Mouse (Mus musculus) neutrophil, adult 5-6 weeks (primary cell): ENCODE results near the gene Hsf5. TPM values are rescaled to one million over a fixed set of nuclear protein-coding genes. Genes with fewer than 3 reads are reported as not detected.

ENCODE experiments used
- ATAC-seq: fragments of 151-379, 151-347 bp; 2 replicates; pipeline ENCODE4 v1.8.0; 2017; ENCODE audit warnings: mild to moderate bottlenecking, moderate TSS enrichment; ENCODE audit not compliant: insufficient number of reproducible peaks, poor library complexity, low FRiP score, severe bottlenecking; ENCODE audit errors: extremely low read depth
- total RNA-seq: library from RNA; stranded (forward); fragments of 200-1000 nt; gene quantifications from 2 replicates; pipeline ENCODE4 v1.2.3, GENCODE M21; 2017

Gene Hsf5
- not detected in 2 replicates for total RNA-seq

DNA sequence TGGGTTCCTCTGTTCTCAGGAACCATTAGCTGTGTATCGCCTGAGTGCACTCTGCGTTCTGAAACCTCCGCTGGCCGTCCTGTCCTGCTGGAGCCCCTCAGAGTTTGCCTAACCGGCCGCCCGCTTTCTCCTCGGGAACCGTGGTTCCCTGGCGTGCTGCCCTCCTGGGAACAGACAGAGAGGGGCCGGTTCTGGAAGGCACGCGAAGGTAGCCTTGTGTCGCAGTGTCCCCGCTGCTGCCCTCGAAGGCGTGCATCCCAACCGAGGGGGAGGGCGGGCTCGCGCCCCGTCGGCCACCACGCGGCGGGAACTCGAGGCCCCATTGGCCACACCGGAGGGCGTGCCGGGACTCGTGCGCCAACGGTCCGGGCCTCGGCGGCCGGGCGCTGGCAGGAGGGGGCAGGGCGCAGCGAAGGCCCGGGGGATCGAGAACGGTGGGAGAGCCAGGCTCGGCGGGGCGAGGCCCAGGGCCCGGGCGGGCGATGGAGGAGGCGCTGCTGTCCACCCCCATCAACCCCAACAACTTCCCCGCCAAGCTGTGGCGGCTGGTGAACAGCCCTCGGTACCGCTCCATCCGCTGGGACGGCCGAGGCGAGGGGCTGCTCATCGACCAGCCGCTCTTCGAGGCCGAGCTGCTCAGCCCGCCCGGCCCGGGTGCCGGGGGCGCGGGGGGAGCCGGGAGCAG, at the start of gene Hsf5:
Hsf5 (plus strand) TSS at position 375 of the 685 bp plus-strand sequence.
- ATAC-seq: no peak

DNA sequence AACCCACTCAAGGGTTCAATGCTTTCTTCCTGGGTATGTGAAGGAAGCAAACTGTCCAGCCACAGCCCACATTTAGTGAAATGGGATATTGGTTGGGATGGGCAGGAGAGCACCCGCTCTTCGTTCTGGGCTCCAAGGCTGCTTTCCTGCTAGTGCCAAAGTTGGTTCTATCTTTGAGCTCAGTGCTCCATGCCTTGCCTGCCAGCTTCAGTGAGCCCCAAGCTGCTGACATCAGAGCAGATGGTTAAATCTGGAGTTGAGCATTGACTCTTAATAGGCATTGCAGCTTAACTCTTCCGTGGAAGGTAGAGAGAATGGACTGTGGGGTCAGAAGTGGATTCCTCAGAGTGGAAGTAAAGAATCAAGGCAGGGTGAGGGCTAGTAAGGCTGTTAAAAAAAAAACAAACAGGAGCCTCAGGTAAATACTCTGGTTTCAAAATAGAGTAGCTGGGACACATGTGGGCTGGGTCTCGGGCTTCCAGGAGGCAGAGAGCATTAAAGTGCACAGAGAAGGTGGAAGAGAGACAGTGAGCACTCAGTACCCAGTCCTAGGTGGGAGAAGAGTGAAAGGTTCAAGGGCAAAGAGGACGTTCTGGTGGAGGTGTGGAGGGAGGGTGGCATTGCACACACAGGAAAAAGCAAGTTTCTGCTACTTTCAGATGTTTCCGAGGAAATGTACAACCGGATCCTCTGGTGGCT, 48.6 kb upstream of the Hsf5 start, which contains the start of gene Sept4:
Sept4 (plus strand) TSS at position 649 of the 699 bp plus-strand sequence.
- no peak for ATAC-seq

DNA sequence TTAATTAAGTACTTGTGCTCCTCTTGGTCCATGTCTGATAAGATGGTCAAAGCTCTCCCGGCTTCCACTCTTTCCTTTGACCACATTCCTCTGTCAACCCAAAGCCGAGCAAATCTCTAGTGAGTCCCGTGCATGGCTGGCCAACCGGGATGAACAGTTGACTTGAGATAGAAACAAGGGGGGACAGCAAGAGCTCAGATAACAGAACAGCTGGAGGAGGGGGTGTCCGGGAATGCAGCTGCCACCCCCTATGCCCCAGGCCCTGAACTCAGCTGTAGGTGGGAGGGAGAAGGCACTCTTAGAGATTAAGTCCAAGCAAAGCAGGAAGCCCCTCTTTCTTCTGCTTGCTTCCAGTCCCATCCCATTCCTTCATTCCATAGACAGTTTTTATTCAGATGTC, 46.2 kb upstream of the Hsf5 start:
- no peak for ATAC-seq

DNA sequence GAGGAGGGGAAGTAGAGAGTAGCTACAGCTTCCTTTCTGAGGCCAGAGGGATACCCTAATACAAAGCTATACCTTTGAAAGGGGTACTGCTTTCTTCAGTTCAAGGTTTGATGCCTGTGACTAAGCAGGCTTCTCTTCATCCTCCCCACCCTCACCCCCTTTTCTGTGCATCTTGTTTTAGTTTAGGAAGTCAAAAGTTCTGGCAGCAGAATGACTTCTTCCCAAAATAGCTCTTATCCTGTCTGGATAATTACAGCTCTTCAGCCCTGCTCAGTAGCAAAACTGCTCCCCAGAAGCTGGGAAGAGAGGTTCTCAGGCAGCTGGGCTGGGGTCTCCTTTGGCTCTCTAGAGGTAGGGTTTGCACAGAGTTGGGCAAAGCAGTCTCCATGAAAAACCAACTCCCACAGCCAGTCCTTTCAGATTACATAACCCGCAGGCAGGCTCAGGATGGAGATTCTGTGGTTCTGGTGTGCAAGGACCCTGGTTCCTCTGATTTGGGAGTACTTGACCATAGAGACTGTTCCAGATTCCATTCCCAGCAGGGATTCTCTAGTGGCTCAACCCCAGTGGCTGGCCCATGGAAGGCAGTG, 45.5 kb upstream of the Hsf5 start:
- ATAC-seq: no peak

DNA sequence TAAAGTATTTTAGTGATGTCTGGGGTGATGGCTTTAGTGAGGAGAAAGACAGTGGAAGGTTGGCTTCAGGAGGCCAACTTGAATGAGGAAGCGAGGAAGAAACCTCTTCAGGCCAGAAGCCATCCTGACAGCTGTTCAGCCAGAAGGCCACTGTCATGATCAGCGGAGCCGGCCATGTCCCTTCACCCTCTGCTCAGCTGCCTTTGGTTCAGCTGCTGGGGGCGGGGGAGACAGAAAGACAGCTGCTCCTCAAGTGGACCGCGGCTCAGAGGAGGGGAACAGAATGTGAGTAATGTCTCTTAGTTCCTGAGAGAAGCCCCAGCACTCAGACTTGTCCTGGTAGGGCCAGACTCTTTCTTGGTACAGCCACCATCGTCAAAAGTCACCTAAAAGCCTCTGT, 43.2 kb upstream of the Hsf5 start:
- ATAC-seq: no peak

DNA sequence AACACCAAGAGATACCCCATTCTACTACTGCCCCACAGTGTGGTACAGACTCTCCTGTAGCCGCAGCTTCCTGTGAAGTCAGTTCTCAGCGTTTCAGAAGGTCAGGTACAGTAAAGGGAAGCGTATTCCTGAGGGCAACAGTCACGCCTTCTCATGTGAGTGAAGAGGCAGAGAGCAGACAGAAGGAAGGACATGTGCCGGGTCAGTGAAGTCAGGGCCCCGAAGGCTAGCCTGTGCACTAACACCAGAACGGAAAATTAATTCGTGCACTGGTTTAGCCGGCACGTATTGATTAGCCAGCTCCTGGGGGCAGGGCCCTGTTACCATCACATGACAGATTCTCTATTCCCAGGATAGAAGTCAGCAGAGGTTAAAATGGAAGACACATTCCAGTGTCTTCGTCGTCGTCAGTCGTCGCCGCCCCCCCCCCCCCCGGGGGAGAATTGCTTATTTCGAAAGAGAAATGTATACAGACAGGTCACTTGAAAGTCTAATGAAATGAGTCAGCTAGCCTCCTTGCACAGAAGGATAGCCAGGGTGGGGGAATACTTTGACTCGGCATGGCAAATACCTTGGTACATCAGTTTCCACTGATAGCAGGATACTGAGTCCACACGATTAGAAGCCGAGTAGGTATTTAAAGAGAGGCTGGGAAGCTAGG, 42.3 kb upstream of the Hsf5 start:
- ATAC-seq: no peak

DNA sequence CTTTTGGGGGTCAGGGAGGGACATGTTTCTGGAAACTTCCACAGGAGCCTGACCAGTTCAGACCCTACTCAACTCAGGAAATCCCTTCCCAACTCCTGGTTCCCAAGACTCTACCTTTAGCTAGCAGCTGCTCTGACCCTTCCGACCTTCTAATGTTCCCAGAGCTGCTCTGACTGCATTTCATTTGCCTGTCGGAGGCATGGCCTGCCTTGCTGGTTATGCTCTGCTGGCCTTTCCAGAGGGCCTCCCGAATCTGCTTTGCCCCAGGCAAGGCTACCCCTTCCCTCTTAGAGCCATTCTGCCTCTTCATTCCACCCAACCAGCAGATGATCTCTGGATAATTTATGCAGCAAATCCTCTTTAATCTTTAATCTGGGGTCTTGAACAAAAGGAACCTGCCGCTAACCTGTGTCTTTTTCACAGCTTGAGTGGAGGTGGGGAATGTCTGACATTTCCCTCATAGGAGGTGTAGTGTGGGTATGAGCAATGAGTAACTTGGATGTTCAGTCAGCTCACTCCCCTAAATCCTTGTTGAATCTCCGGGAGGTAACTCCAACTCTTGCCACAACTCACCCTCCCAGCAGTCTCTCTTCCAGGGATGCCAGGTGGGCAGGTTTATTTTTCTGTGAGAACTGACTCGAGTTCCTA, 39.2 kb upstream of the Hsf5 start:
- no peak for ATAC-seq

DNA sequence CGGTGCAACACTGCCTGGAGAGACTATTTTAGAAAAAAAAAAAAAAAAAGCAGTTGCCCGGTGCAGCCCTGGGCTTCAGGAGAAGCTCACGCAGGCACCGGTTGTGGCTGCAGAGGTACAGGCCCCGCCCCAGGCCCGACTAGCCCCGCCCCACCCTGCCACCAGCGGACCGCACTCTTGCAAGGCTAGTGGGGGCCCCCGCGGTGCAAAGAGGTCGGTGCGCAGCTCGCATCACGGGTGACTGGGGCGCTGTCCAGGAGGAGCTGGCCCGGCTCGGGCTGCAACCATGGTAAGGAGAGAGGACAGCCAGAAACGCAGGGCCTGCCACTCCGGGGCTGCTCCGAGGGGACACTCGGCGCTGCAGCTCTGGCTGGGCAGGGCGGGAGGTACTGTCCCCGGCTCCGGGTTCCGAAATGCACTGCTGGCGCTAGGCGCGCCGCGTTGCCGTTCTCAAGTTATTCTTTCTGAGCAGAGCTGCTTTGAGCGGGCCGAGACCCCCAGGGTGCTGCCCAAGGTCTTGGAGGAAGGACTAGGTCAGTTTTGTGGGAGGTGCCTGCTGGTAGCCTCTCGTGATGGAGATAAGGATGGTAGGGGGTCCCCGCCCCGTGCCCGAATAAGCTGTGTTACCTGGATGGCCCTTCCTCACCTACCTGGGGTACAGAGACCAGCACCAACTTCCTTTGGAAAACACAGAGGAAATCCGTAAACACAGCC, 38.6 kb upstream of the Hsf5 start:
- peak; percentile 43; the same call in 1 of the 2 replicates for ATAC-seq

DNA sequence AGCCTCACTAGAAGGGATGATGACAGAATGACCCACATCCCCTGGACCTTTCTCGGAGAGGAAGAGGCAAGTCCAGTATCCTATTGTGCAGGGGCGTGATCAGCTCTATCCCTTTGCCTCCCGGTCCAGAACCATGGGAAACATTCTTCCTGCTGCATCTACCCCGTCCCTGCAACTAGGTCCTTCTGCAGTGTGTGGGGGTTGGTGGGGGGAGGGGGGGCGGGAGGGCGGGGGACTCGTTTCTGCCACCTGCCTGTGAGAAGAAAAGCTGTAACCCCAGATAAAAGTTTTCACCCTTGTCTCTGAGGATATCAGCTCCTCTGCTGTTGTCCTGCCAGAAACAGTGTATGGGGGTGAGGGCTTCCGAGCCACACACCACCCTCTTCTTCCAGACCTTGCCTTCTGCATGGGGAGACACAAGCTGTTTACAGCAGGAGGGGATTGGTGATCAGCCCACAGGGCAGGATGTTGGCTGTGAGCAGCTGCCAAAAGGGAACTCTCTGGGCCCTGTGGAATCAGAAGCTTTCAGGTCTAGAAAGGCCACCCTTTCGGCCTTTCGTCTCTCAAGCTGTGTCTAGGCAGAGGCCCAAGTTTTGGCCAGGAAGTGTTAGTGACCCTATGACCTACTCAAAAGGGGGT, 37.9 kb upstream of the Hsf5 start:
- ATAC-seq: peak; percentile 9; the same call in 1 of the 2 replicates

DNA sequence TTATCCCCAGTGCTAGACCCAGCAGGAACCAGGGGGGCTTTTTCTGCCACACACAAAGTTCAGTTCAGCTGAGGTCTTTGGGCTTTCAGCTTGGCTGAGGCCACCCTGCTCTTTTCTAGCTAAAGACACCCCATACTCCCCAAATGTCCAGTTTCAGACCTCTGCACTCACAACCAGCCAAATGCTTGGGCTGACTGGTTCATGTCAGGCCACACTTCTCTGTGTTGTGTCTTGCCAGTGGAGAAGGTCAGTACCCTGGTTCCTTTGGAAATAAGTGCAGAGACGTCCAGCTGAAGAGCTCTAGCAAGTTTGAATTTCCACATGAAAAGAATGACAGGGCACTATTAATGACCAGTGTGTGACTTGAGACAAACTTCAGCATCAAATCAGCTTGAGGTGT, 37.3 kb upstream of the Hsf5 start:
- no peak for ATAC-seq

DNA sequence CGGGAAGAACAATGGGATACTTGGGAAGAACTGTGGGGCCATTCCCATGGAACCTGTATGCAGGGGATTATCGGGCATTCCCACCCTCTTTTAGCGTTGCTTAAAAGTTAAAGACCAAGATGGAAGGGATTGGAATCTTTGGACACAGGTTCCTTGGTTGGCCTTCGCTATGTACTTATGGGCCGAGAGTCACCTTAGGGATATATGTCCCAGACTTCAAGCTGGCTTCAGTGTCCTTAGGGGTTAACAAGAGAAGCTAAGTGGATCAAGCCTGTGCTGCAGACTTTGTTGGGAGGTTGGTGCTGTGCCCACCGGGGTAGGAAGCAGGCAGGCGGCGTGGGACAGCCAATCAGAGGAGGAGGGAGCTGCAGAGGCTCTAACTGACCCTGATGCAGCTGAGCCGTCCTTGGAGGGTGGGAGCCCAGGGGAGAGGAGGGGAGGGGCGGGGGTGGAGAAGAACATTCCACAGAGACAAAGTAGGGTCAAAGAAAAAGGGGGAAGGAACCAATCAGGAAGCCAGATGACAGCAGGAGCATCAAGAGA, 36.4 kb upstream of the Hsf5 start:
- no peak for ATAC-seq

DNA sequence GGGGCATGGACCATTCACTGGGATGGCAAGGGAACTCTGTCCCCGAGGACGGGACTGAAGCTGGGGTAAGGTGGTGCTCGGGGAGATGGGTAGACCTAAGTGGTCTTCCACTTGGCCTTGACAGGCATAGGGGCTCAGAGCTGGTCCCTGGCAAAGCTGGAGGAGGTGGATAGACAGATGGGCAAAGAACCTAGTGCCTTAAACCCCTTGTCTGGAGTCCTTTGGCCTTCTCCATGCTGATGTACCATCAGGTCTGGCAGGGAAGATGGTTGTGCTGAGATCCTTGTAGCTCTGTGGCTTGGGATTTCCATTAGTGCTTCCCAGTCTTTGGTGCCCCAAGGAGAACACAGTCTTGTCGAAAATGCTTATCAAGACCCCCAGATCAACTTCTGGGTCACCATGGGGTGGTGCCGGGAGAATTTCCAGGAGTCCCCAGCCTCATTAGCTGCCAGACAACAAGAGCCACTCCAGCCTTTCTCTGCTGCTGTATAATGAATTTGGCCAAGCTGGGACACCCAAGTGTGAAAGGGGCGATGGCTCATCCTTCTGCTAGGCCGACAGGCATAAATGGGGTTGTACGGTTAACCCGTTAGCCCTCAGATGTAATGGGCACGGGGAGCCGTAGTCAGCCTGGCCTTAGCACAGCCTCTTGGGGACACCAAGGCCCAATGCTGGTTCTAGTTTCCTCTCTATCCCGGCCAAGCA, 35.7 kb upstream of the Hsf5 start:
- ATAC-seq: no peak

DNA sequence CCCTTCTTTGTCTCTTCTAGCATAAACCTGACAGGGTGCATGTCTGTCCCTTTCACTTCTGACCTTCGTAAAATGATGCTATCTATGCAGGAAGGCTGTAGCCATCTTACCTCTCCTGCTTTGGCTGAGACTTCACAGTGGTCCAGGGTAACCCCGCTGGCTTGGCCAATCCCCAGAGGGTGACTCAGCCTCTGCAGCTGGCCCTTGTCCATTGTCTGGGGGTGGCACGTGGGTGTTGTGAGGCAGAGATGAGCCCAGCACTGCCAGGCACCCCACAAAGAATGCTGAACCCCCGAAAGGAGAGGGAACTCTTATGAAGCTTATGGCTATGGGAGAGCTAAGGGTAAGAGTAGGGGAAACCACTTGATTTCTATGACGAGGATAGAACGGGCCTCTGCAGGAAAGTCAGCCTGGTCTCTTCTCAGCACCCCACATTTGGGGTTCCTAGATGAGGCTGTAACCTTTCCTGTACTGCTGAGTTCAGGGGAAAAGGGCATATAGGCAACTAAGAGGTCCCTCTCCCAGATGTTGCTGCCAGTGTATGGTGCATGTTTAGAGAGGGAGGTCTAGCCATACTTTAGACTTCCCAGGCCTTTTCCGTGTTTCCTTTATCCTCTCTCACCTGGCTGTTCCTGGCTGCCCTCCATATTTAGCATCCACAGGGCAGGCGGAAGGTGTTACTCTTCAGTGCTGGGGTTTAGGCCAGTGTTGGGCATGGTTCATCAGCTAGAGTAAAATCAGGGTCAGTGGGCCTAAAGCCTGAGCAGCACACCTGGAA, 34.8 kb upstream of the Hsf5 start:
- no peak for ATAC-seq

DNA sequence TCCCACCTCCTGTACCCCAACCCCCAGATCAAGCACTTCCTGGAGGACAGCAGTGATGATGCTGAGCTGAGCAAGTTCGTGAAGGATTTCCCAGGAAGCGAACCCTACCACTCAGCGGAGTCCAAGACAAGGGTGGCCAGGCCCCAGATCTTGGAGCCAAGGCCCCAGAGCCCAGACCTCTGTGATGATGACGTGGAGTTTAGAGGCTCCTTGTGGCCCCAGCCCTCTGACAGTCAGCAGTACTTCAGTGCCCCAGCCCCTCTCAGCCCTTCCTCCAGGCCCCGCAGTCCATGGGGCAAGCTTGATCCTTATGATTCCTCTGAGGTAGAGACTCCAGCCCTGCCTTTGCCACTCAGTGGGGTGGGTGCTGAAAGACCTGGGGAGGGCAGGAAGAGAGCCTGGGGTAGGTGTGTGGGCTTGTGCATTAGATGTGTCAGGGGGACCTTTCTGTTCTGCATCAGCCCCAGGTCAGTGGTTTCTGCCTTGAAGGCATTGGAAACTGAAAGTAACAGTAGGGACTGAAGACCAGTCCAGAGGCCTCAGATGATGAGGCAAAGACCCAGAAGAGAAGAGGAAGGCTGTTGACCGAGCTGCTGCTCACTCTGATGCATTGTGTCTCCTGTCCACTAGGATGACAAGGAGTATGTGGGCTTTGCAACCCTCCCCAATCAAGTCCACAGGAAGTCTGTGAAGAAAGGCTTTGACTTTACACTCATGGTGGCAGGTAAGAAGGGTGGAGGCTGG, 33.5 kb upstream of the Hsf5 start:
- ATAC-seq: no peak

DNA sequence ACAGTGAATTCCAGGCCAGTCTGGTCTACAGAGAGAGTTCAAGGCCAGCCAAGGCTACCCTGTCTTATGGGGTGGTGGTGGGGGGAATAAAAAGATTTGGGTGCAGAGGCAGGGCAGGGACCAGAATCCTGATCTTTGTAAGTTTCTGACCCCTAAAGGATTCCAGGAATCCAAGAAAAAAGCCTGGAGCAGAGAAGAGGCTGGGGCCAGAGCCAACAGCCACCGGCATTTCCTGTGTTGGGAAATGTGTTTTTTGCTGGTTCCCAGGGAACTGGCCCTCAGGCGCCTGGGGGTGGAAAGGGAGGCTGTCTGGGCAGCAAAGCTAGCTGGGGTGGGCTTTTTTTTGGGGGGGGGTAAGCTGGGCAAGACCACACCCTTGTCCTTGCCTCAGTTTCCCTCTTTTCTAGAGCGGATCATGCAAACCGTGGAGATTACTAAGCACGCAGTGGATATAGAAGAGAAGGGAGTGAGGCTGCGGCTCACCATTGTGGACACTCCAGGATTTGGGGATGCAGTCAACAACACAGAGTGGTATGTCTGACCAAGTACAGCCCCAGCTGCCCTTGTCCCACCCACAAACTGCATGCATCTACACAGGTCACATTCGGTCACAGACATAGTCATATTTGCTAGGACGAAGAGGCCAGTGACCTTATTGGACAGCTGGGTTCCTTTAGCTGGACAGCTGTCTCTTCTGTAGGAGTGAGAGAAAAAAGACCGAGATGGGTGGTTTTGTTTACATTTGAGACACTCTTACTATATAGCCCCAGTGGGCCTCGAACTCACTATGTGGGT, 32.1 kb upstream of the Hsf5 start:
- no peak for ATAC-seq
